Mouse (Mus musculus): ENCODE measurements around the gene Maml3. TPM values are rescaled to one million over a fixed set of nuclear protein-coding genes. Genes with fewer than 3 reads are reported as not detected.

The Maml3 gene
- polyA plus RNA-seq, 1 experiment from 2014 or later = 6.5 TPM

GRCm38 (mm10) chr3:51728456-51728855 lies 376.4 kb downstream of the Maml3 start:
- no peaks in the 10 kb centered on the region for H3K36me3 ChIP-seq (ENCODE audit: control insufficient read depth, insufficient read depth, low read length)
- ATAC-seq (replicated peaks; ENCODE audit: low FRiP score, low TSS enrichment, low read depth) = peak; percentile 84
- no peak overlapping the region for H3K4me2 ChIP-seq (ENCODE audit: low read length)
- peaks cover 16% of the 10 kb centered on the region for H3K4me1 ChIP-seq (replicated peaks; ENCODE audit: control insufficient read depth, insufficient read depth, low read length)
- no peak for DNase-seq (ENCODE audit: low spot score)
- no peak overlapping the region for H3K4me3 ChIP-seq (ENCODE audit: low read depth, low read length)
- WGBS = 51% methylated on average over 12 of the region's 12 CpGs
- no peak overlapping the region for H3K27ac ChIP-seq (ENCODE audit: low read depth)
- H3K9me3 ChIP-seq (ENCODE audit: control insufficient read depth, low read length) = no peaks in the 10 kb centered on the region
- no peak overlapping the region for H3K9ac ChIP-seq (ENCODE audit: low read length)
- no peaks in the 10 kb centered on the region for H3K27me3 ChIP-seq (replicated peaks; ENCODE audit: control insufficient read depth, insufficient read depth, low read length)

GRCm38 (mm10) chr3:51727968-51728367 lies 376.9 kb downstream of the Maml3 start:
- no peak overlapping the region for H3K4me2 ChIP-seq (ENCODE audit: low read length)
- H3K9ac ChIP-seq (ENCODE audit: low read length) = no peak overlapping the region
- no peaks in the 10 kb centered on the region for H3K27me3 ChIP-seq (replicated peaks; ENCODE audit: control insufficient read depth, insufficient read depth, low read length)
- no peaks in the 10 kb centered on the region for H3K9me3 ChIP-seq (ENCODE audit: control insufficient read depth, low read length)
- WGBS = 22% methylated on average over 8 of the region's 8 CpGs
- ATAC-seq (replicated peaks; ENCODE audit: low FRiP score, low TSS enrichment, low read depth) (0 out of 2 replicates have a peak, but pooled peaks have one; percentile 18), DNase-seq (ENCODE audit: low spot score) (no peak)
- peaks cover 16% of the 10 kb centered on the region for H3K4me1 ChIP-seq (replicated peaks; ENCODE audit: control insufficient read depth, insufficient read depth, low read length)
- H3K27ac ChIP-seq (ENCODE audit: low read depth) = 0 out of 2 replicates have a peak overlapping the region, but pooled peaks have one; percentile 2
- H3K36me3 ChIP-seq (ENCODE audit: control insufficient read depth, insufficient read depth, low read length) = no peaks in the 10 kb centered on the region
- no peak overlapping the region for H3K4me3 ChIP-seq (ENCODE audit: low read depth, low read length)

- H3K27me3 ChIP-seq (replicated peaks; ENCODE audit: control insufficient read depth, insufficient read depth, low read length) = no peaks in the 10 kb centered on the region
- 0 out of 2 replicates have a peak overlapping the region, but pooled peaks have one; percentile 2 for H3K27ac ChIP-seq (ENCODE audit: low read depth)
- DNase-seq (ENCODE audit: low spot score) (no peak), ATAC-seq (replicated peaks; ENCODE audit: low FRiP score, low TSS enrichment, low read depth) (no peak)
- H3K4me1 ChIP-seq (replicated peaks; ENCODE audit: control insufficient read depth, insufficient read depth, low read length) = peaks cover 16% of the 10 kb centered on the region
- no peak overlapping the region for H3K4me3 ChIP-seq (ENCODE audit: low read depth, low read length)
- H3K9me3 ChIP-seq (ENCODE audit: control insufficient read depth, low read length) = no peaks in the 10 kb centered on the region
- H3K36me3 ChIP-seq (ENCODE audit: control insufficient read depth, insufficient read depth, low read length) = no peaks in the 10 kb centered on the region
- H3K4me2 ChIP-seq (ENCODE audit: low read length) = no peak overlapping the region
- H3K9ac ChIP-seq (ENCODE audit: low read length) = no peak overlapping the region
- WGBS = 62% methylated on average over 3 of the region's 3 CpGs
These were observed 377.4 kb downstream of the Maml3 start for GRCm38 (mm10) chr3:51727487-51727886.

GRCm38 (mm10) chr3:51726257-51726656 lies 378.6 kb downstream of the Maml3 start:
- ATAC-seq (replicated peaks; ENCODE audit: low FRiP score, low TSS enrichment, low read depth) = no peak
- Histone ChIP-seq H3K9me3 (ENCODE audit: control insufficient read depth, low read length) (no peaks in the 10 kb centered on the region), H3K27me3 (replicated peaks; ENCODE audit: control insufficient read depth, insufficient read depth, low read length) (no peaks in the 10 kb centered on the region), H3K4me3 (ENCODE audit: low read depth, low read length) (no peak overlapping the region), H3K27ac (ENCODE audit: low read depth) (no peak overlapping the region), H3K36me3 (ENCODE audit: control insufficient read depth, insufficient read depth, low read length) (no peaks in the 10 kb centered on the region), H3K4me1 (replicated peaks; ENCODE audit: control insufficient read depth, insufficient read depth, low read length) (peaks cover 16% of the 10 kb centered on the region), H3K4me2 (ENCODE audit: low read length) (no peak overlapping the region), H3K9ac (ENCODE audit: low read length) (no peak overlapping the region)
- no peak for DNase-seq (ENCODE audit: low spot score)
- 90% methylated on average over 6 of the region's 6 CpGs for WGBS

- Histone ChIP-seq H3K27me3 (replicated peaks; ENCODE audit: control insufficient read depth, insufficient read depth, low read length) (no peaks in the 10 kb centered on the region), H3K4me2 (ENCODE audit: low read length) (no peak overlapping the region), H3K27ac (ENCODE audit: low read depth) (no peak overlapping the region), H3K9ac (ENCODE audit: low read length) (no peak overlapping the region), H3K4me3 (ENCODE audit: low read depth, low read length) (no peak overlapping the region), H3K9me3 (ENCODE audit: control insufficient read depth, low read length) (no peaks in the 10 kb centered on the region), H3K4me1 (replicated peaks; ENCODE audit: control insufficient read depth, insufficient read depth, low read length) (peaks cover 8% of the 10 kb centered on the region), H3K36me3 (ENCODE audit: control insufficient read depth, insufficient read depth, low read length) (no peaks in the 10 kb centered on the region)
- DNase-seq (ENCODE audit: low spot score) (no peak), ATAC-seq (replicated peaks; ENCODE audit: low FRiP score, low TSS enrichment, low read depth) (no peak)
- WGBS = 62% methylated on average over 1 of the region's 1 CpGs
These were observed 384.9 kb downstream of the Maml3 start for GRCm38 (mm10) chr3:51719982-51720381.

GRCm38 (mm10) chr3:51719373-51719772 lies 385.5 kb downstream of the Maml3 start:
- no peak overlapping the region for H3K27ac ChIP-seq (ENCODE audit: low read depth)
- 78% methylated on average over 3 of the region's 3 CpGs for WGBS
- no peak overlapping the region for H3K9ac ChIP-seq (ENCODE audit: low read length)
- no peaks in the 10 kb centered on the region for H3K27me3 ChIP-seq (replicated peaks; ENCODE audit: control insufficient read depth, insufficient read depth, low read length)
- H3K4me1 ChIP-seq (replicated peaks; ENCODE audit: control insufficient read depth, insufficient read depth, low read length) = peaks cover 7% of the 10 kb centered on the region
- DNase-seq (ENCODE audit: low spot score) (no peak), ATAC-seq (replicated peaks; ENCODE audit: low FRiP score, low TSS enrichment, low read depth) (no peak)
- no peak overlapping the region for H3K4me2 ChIP-seq (ENCODE audit: low read length)
- H3K9me3 ChIP-seq (ENCODE audit: control insufficient read depth, low read length) = no peaks in the 10 kb centered on the region
- H3K36me3 ChIP-seq (ENCODE audit: control insufficient read depth, insufficient read depth, low read length) = no peaks in the 10 kb centered on the region
- H3K4me3 ChIP-seq (ENCODE audit: low read depth, low read length) = no peak overlapping the region

GRCm38 (mm10) chr3:51717909-51718308 lies 387.0 kb downstream of the Maml3 start:
- 57% methylated on average over 4 of the region's 4 CpGs for WGBS
- H3K4me1 ChIP-seq (replicated peaks; ENCODE audit: control insufficient read depth, insufficient read depth, low read length) = peaks cover 12% of the 10 kb centered on the region
- no peaks in the 10 kb centered on the region for H3K36me3 ChIP-seq (ENCODE audit: control insufficient read depth, insufficient read depth, low read length)
- H3K9me3 ChIP-seq (ENCODE audit: control insufficient read depth, low read length) = no peaks in the 10 kb centered on the region
- no peaks in the 10 kb centered on the region for H3K27me3 ChIP-seq (replicated peaks; ENCODE audit: control insufficient read depth, insufficient read depth, low read length)
- H3K9ac ChIP-seq (ENCODE audit: low read length) = no peak overlapping the region
- no peak for ATAC-seq (replicated peaks; ENCODE audit: low FRiP score, low TSS enrichment, low read depth)
- H3K27ac ChIP-seq (ENCODE audit: low read depth) = no peak overlapping the region
- no peak for DNase-seq (ENCODE audit: low spot score)
- no peak overlapping the region for H3K4me3 ChIP-seq (ENCODE audit: low read depth, low read length)
- no peak overlapping the region for H3K4me2 ChIP-seq (ENCODE audit: low read length)

- DNase-seq (ENCODE audit: low spot score) = no peak
- Histone ChIP-seq H3K36me3 (ENCODE audit: control insufficient read depth, insufficient read depth, low read length) (no peaks in the 10 kb centered on the region), H3K9ac (ENCODE audit: low read length) (no peak overlapping the region), H3K4me2 (ENCODE audit: low read length) (no peak overlapping the region), H3K4me3 (ENCODE audit: low read depth, low read length) (no peak overlapping the region), H3K4me1 (replicated peaks; ENCODE audit: control insufficient read depth, insufficient read depth, low read length) (peaks cover 16% of the 10 kb centered on the region), H3K27me3 (replicated peaks; ENCODE audit: control insufficient read depth, insufficient read depth, low read length) (no peaks in the 10 kb centered on the region), H3K9me3 (ENCODE audit: control insufficient read depth, low read length) (no peaks in the 10 kb centered on the region), H3K27ac (ENCODE audit: low read depth) (no peak overlapping the region)
- peak; percentile 60; the same call in 1 of the 2 replicates for ATAC-seq (replicated peaks; ENCODE audit: low FRiP score, low TSS enrichment, low read depth)
- WGBS = 16% methylated on average over 3 of the region's 3 CpGs
These were observed 387.4 kb downstream of the Maml3 start for GRCm38 (mm10) chr3:51717455-51717854.

- no peak overlapping the region for H3K27ac ChIP-seq (ENCODE audit: low read depth)
- whole genome bisulfite sequencing = 71% methylated on average over 5 of the region's 5 CpGs
These were observed 390.4 kb downstream of the Maml3 start for GRCm38 (mm10) chr3:51714469-51714868.

More at GRCm38 (mm10) chr3:51714469-51714868, 390.4 kb downstream of the Maml3 start:
- Histone ChIP-seq H3K4me1 (replicated peaks; ENCODE audit: control insufficient read depth, insufficient read depth, low read length) (peaks cover 19% of the 10 kb centered on the region), H3K4me2 (ENCODE audit: low read length) (no peak overlapping the region), H3K9me3 (ENCODE audit: control insufficient read depth, low read length) (no peaks in the 10 kb centered on the region), H3K36me3 (ENCODE audit: control insufficient read depth, insufficient read depth, low read length) (no peaks in the 10 kb centered on the region), H3K27me3 (replicated peaks; ENCODE audit: control insufficient read depth, insufficient read depth, low read length) (no peaks in the 10 kb centered on the region), H3K9ac (ENCODE audit: low read length) (no peak overlapping the region), H3K4me3 (ENCODE audit: low read depth, low read length) (no peak overlapping the region)
- ATAC-seq (replicated peaks; ENCODE audit: low FRiP score, low TSS enrichment, low read depth) (no peak), DNase-seq (ENCODE audit: low spot score) (no peak)

Data from intestine, embryonic 14.5 days (tissue).